Mouse (Mus musculus): Measurements from ENCODE around the gene Olfr1386.
"Not testable (repeated sequence)": the region's sequence is repeated elsewhere in the genome, so short reads cannot be mapped to it uniquely, and the experiment has no call there.

The Olfr1386 gene

DNA sequence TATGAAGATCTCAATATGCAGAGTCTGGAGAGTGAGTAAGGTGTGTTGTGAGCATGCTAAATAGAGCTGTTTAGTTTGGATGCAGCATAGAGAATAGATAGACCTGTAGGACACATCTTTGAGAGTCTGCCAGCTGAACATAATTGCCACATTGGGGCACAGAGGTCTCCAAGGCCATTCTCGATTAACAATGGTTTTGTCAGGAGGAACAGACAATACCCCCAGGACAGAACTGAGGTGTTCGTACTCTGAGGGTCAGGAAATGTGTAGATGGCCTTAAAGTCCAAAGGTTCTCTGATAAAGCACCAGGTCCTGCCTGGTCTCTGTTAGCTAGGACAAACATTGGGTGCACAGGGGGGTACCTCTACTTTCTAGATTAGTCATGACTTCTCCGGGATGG is at the start of gene Olfr1386:
Gene Olfr1386, plus strand, starts transcription at position 301 of the 400 bp plus-strand sequence.
- DNase-seq (ENCODE audit: low spot score in 2 of 2) = not testable (repeated sequence)

- no peak for DNase-seq (ENCODE audit: low spot score in 2 of 2)
Observed at GRCm38 (mm10) chr11:49422767-49423166, 42.1 kb upstream of the Olfr1386 start, which contains the start of gene Olfr1389. TSS of gene Olfr1389 (plus strand) at chr11:49423067.

GRCm38 (mm10) chr11:49425257-49425927 is 39.5 kb upstream of the Olfr1386 start:
- no peak for DNase-seq (ENCODE audit: low spot score in 2 of 2)

GRCm38 (mm10) chr11:49429641-49430040 is 35.2 kb upstream of the Olfr1386 start:
- peak; percentile 11 to 21 for DNase-seq (ENCODE audit: low spot score in 2 of 2)

GRCm38 (mm10) chr11:49436411-49436810 is 28.4 kb upstream of the Olfr1386 start, which contains the start of gene Olfr1388:
TSS of gene Olfr1388 (plus strand) at chr11:49436624.
- no peak for DNase-seq (ENCODE audit: low spot score in 2 of 2)

DNA sequence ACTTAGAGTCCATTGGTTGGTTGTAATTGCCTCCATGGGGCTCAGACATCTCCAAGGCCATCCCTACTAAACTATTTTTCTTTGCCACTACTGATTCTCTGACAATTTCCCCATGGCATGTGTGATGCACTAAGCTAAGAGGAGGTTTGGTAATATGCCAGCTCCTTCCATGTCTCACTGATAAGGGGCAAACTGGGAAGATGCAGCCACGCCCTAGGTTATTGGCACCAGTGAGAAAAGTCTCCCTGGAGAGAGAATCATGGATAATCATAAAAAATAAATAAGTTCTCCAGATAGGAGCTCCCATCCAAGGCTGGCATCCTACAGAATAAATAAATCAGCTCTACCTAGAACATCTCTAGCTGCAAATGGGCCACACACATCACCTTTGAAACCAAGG is 9.8 kb upstream of the Olfr1386 start, which contains the start of gene Olfr1387:
Gene Olfr1387, plus strand, starts transcription at position 301 of the 400 bp plus-strand sequence.
- no peak for DNase-seq (ENCODE audit: low spot score in 2 of 2)

- no peak for DNase-seq (ENCODE audit: low spot score in 2 of 2)
Observed at GRCm38 (mm10) chr11:49485973-49486372, 21.1 kb downstream of the Olfr1386 start.

GRCm38 (mm10) chr11:49488770-49489169 is 23.9 kb downstream of the Olfr1386 start, which contains the start of gene Olfr1385:
TSS of gene Olfr1385 (plus strand) at chr11:49489070.
- DNase-seq (ENCODE audit: low spot score in 2 of 2) = not testable (repeated sequence)

DNA sequence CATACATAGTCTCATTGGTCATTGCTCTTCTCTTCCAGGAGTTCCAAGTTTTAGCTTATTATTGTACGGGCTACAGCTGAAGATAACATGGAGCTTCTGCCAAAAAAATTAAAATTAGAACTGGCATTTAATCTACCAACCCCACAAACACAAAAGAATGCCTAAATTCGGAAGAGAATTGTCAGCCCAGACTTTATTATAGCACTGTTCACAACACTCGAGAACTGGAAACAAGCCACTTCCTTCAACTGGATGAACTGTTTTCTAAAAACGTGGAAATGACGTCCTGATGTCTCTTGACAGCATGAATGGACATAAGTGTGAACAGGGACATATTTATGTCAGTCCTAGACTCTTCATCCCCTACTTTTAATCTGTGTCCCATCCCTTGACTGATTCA is 53.2 kb downstream of the Olfr1386 start:
- peak in 1 of 2 experiments; percentile 34 for DNase-seq (ENCODE audit: low spot score in 2 of 2)

- no peak for DNase-seq (ENCODE audit: low spot score in 2 of 2)
Observed at GRCm38 (mm10) chr11:49519348-49519747, 54.5 kb downstream of the Olfr1386 start, which contains the start of gene Olfr1383. TSS of gene Olfr1383 (plus strand) at chr11:49519648.
